Mouse (Mus musculus): ENCODE data around the gene Zfp989.
"Not testable (repeated sequence)": the region's sequence is repeated elsewhere in the genome, so short reads cannot be mapped to it uniquely, and the experiment has no call there.

The Zfp989 gene

DNA sequence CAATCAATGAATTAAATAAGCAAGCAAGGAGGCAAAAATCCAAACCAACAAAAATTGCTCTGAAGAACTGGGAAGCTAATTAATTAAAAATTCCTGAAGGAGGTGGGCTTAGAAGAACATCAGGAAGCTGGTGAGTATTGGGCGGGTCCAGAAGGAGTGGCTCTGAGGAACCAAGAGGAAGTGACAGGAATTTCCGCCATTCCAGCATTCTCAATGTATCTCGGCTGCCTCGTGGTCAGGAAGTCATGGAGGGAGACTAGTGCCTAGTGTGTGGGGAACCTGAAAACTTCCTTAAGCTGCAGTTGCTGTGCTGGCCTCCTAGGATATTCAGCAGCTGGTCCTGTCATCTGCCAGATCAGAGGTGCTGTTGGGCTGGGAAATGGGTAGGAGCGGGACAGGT is at the start of gene Zfp989:
TSS of gene Zfp989 (plus strand) at position 220 of the 400 bp plus-strand sequence.
- not testable (repeated sequence) for DNase-seq (ENCODE audit: low read depth, low spot score)

DNA sequence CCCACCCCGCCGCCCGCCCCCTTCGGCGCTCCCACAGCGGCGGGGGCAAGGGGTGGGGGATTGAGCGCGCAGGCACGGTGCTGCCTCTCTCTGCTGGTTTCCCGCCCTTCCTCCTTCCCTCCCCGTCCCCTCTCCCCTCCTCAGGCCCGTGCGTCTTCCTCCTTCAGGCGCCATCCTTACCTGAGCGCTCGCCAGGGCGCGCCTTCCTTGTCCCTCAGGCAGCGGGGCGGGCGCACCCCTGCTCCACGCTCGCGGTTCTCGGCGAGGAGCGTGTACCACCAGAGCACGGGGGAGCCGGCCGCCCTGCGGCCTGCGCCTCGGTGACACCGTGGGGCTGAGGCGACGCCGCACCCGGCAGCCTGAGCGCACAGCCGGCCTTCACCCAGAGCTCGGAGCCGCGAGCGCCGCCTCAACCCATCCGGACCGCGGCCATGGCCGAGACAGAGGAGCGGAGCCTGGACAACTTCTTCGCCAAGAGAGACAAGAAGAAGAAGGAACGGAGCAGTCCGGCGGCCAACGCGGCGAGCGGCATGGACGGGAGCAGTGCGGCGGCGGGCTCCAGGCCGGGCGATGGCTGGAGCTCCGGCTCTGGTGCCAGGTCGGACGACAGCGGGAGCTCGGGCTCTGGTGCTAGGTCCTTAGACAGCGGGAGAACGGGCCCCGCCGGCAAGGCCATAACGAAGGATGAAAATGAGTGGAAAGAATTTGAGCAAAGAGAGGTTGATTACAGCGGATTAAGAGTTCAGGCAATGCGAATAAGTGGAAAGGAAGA is 39.3 kb upstream of the Zfp989 start:
- DNase-seq (ENCODE audit: low read depth, low spot score): no peak

DNA sequence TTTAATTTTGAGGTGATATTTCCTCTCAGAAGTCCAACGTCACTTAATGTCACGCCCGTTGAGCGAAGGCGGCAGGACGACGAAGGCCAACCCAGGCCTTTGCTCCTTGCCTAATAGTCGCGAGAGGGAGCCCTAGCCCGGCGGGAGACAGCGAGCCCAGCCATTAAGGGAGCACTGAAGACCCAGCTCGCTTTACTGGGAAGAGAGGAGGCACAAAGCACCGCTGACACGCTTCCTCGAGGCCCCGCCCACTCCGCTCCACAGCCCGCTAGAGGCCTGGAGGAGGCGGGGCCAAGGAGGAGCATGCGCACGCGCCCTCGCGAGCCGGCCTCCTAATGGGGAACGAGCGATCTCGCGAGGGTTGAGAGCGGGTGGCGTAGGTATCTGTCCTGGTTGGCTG is 30.1 kb upstream of the Zfp989 start:
- DNase-seq (ENCODE audit: low read depth, low spot score): not testable (repeated sequence)

DNA sequence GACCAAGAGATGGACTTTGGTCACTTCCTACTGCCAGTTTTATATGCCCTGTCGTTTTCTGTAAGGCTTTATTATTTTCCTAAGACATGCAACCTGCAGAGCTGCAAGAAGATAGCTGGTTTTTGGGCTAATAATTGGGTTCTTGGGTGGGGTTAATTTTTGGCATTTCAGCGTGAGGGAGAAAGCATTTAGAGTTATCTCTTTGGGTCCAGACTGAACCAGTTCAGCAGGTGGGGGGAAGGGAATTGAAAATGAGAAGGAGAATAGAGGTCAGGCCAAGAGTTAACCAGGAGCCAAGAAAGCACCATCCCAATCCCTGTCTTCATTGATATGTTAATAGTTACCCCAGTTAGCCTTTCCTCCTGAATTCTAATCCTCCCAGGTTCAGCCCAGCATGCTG is 4.8 kb downstream of the Zfp989 start:
- DNase-seq (ENCODE audit: low read depth, low spot score): not testable (repeated sequence)

DNA sequence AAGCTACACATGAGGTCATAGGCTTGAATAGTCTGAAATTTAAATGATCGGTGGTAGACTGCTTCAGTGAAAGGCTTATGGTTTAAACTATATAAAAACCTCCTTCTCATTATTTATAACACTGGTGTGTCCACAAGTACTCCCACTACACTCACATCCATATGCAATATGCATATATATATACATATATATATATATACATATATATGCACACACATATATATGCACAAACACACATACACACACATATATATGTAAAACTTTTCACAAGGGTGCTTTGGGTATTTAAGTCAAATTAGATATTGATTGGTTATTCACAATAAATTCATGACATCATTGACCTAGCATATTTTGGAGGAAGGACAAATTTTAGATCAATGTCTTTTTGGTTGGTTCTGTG is 46.6 kb downstream of the Zfp989 start:
- DNase-seq (ENCODE audit: low read depth, low spot score): not testable (repeated sequence)

DNA sequence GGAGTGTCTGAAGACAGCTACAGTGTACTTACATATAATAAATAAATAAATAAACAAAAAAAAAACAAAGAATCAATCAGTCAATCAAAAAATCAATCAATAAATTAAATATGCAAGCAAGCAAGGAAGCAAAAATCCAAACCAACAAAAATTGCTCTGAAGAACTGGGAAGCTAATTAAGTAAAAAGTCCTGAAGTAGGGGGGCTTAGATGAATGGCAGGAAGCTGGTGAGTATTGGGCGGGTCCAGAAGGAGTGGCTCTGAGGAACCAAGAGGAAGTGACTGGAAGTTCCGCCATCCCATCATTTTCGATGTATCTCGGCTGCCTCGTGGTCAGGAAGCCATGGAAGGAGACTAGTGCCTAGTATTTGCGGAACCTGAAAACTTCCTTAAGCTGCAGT is 49.8 kb downstream of the Zfp989 start, which contains the start of gene Rex2:
TSS of gene Rex2 (plus strand) at position 301 of the 400 bp plus-strand sequence.
- not testable (repeated sequence) for DNase-seq (ENCODE audit: low read depth, low spot score)

DNA sequence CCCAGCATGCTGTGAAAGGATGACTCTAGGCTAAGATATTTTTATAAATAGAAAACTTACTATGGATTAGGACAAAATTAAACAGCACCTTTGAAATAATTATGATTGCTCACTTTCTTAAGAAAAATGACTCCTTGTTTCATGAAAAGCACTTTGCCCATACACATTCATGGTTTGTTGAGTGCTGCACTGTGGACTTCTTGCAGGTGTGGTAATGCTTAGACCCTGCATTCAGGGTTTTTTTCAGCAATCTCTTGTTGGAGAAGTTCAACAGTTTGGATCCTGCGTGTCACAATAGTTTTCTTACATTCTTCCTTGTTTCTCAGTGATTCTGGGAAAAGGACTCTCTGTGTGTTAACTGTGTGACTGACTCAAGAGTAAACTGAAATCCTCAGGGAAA is 54.6 kb downstream of the Zfp989 start:
- not testable (repeated sequence) for DNase-seq (ENCODE audit: low read depth, low spot score)

DNA sequence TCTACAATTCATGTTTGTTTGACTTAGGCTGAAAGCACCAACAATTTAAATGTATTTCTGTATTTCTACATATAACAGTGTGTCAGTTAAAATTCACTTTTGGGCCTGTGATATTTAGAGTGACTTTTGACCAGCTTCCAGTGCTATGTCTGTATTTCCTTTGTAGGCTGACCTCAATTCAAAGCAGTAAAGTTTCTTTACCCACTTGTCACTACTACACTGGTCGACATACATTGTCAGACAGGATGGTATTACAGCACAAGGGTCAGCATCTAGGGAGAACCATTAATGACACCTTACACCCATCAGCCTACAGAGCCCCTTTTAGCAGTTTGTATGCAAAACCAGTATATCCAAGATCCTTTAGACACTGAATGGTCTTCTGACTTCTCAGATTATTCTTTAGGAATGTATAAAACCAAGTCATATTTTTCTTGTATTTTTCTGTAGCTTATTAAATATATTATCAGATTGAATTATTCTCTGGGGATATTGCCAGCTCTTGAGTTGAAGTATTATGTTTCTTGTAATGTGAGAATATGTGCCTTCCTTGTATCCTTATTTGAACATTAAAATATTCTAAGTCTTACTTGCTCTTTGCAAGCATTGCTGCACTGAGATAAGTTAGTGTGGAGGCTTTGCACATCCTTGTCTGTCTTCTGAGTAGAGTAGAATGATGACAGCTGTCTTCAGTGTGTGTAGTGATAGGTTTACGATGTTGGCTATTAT is 59.7 kb downstream of the Zfp989 start:
- not testable (repeated sequence) for DNase-seq (ENCODE audit: low read depth, low spot score)
